Mouse (Mus musculus) spleen, adult 2 months (tissue): ENCODE data around the gene Slc5a3.

Source experiments
- CTCF ChIP-seq: fragments of 200-500 bp; IDR thresholded peaks from 2 replicates; pipeline ENCODE4 v1.5.1; 2011; ENCODE audit warnings: mild to moderate bottlenecking, inconsistent platforms; ENCODE audit not compliant: insufficient read depth, insufficient read length, insufficient replicate concordance; ENCODE audit errors: extremely low read depth
- POLR2A ChIP-seq: fragments of 200-500 bp; IDR thresholded peaks from 2 replicates; pipeline ENCODE4 v1.6.1; 2011; ENCODE audit warnings: low read depth, low read length, inconsistent platforms

- TF ChIP-seq CTCF (no peak), POLR2A (no peak)
Observed at GRCm38 (mm10) chr16:92120899-92121531, 62.9 kb downstream of the Slc5a3 start.
